Mouse (Mus musculus) olfactory bulb, adult 2 months (tissue): ENCODE measurements around the gene Vmn2r15.

ENCODE experiments used
- CTCF ChIP-seq: fragments of 200-500 bp; IDR thresholded peaks from 2 replicates; pipeline ENCODE4 v1.5.1; 2012; ENCODE audit warnings: low read depth, mild to moderate bottlenecking, low read length, moderate library complexity; ENCODE audit not compliant: insufficient read depth
- POLR2A ChIP-seq: fragments of 200-500 bp; IDR thresholded peaks from 2 replicates; pipeline ENCODE4 v1.6.1; 2012; ENCODE audit warnings: mild to moderate bottlenecking, low read depth, low read length, moderate library complexity; ENCODE audit not compliant: insufficient read depth

- TF ChIP-seq CTCF (no peak), POLR2A (no peak)
Measured at GRCm38 (mm10) chr5:109329862-109330261, 32.4 kb upstream of the Vmn2r15 start, which contains the start of gene Vmn2r16.
